ENCODE assay signal across 28 mouse cellular contexts in the genomic region with DNA sequence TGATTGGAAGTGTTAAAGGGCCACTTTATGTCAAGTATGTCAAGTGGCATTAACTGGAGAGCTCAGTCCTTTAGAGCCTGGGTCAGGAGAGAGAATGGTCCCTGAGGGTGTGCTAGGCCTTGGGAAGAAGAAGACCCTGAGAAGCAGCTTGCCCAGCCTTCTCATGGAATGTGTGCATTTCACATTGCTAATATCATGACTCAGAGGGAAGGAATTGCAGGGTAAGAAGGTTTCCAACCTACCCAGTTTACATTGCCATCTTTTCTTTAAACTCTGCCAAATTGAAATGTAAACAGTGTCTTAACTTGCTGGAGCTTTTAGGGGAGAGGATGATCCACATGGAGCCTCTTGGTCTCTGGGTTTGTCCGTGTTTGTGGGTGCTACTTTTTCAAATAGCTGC.
DNase-seq lines count a peak whose midpoint lies in the region; ATAC-seq and TF ChIP-seq lines count a peak whose summit lies in the region.
"Had no signal": no experiment of that assay in that cellular context is flagged by ENCODE, and none has a peak within 500 bp of the region (broad histone marks: within the 10 kb centered on the region; RNA-seq: fewer than 3 reads in every experiment).

No protein-coding gene starts in this region.

- H3K27ac ChIP-seq in intestine, embryonic 16.5 days (ENCODE audit: low read length): peak overlapping the region; percentile 47; the same call in 1 of the 2 replicates
- H3K27ac ChIP-seq in intestine, embryonic 15.5 days: no peak overlapping the region
- no peak overlapping the region for H3K27ac ChIP-seq in lung, postnatal 0 days (ENCODE audit: low read length)
- peak overlapping the region; percentile 76 for H3K27ac ChIP-seq in embryonic facial prominence, embryonic 15.5 days (replicated peaks)
- no peak overlapping the region for H3K27ac ChIP-seq in forebrain, embryonic 14.5 days (ENCODE audit: low read depth, low read length)
- H3K27ac ChIP-seq: forebrain, embryonic 15.5 days; hindbrain, embryonic 13.5 days; kidney, postnatal 0 days; liver, embryonic 14.5 days; neural tube, embryonic 12.5 days had no signal

- DNase-seq in lung, postnatal 0 days (ENCODE audit: low spot score): peak; percentile 39
- no peak for DNase-seq in lung, postnatal 14 days
- DNase-seq in cerebellum, adult 8-10 months: no peak
- DNase-seq in forebrain, embryonic 14.5 days (ENCODE audit: low spot score): no peak
- no peak for DNase-seq in kidney, adult 11 months
- DNase-seq: adrenal gland, adult 8-10 months; cerebellum, adult 2 months; cerebellum, postnatal 36 days; gastrocnemius, postnatal 25 days; heart, adult 18-20 months; heart, postnatal 4 days; kidney, adult 8-10 months; kidney, postnatal 4 days; liver; right cerebral cortex, postnatal 4 days; thymus, postnatal 14 days had no signal

- ATAC-seq in intestine, embryonic 16.5 days: peak; percentile 39; the same call in 1 of the 2 replicates
- ATAC-seq in intestine, embryonic 15.5 days: no peak
- ATAC-seq in lung, postnatal 0 days: peak; percentile 33; the same call in 1 of the 2 replicates
- ATAC-seq in embryonic facial prominence, embryonic 15.5 days (ENCODE audit: insufficient number of reproducible peaks, low FRiP score, low TSS enrichment, low read depth): no peak
- ATAC-seq in forebrain, embryonic 14.5 days: no peak
- ATAC-seq: forebrain, embryonic 15.5 days had no signal

- no peaks in the 10 kb centered on the region for H3K36me3 ChIP-seq in intestine, embryonic 16.5 days (ENCODE audit: control insufficient read depth, insufficient read depth, low read length)
- no peaks in the 10 kb centered on the region for H3K36me3 ChIP-seq in intestine, embryonic 15.5 days
- no peaks in the 10 kb centered on the region for H3K36me3 ChIP-seq in lung, postnatal 0 days (ENCODE audit: insufficient read depth, low read length)
- H3K36me3 ChIP-seq in embryonic facial prominence, embryonic 15.5 days: no peaks in the 10 kb centered on the region
- H3K36me3 ChIP-seq in forebrain, embryonic 14.5 days (ENCODE audit: control insufficient read depth, insufficient read depth, low read length): no peaks in the 10 kb centered on the region
- H3K36me3 ChIP-seq: embryonic facial prominence, embryonic 12.5 days; forebrain, embryonic 15.5 days; hindbrain, embryonic 13.5 days; neural tube, embryonic 12.5 days had no signal

- no peak for TF ChIP-seq CTCF in lung, postnatal 0 days (IDR thresholded peaks at IDR 0.05)

- 47% methylated on average over 1 of the region's 1 CpGs for WGBS in intestine, embryonic 16.5 days
- WGBS in intestine, embryonic 15.5 days: 33% methylated on average over 1 of the region's 1 CpGs
- WGBS in lung, postnatal 0 days: 38% methylated on average over 1 of the region's 1 CpGs
- WGBS in embryonic facial prominence, embryonic 15.5 days: 58% methylated on average over 1 of the region's 1 CpGs
- 80% methylated on average over 1 of the region's 1 CpGs for WGBS in forebrain, embryonic 14.5 days

- H3K9me3 ChIP-seq in intestine, embryonic 16.5 days (ENCODE audit: control insufficient read depth, low read length): no peaks in the 10 kb centered on the region; the same call in 1 of the 2 replicates
- no peaks in the 10 kb centered on the region for H3K9me3 ChIP-seq in intestine, embryonic 15.5 days
- no peaks in the 10 kb centered on the region for H3K9me3 ChIP-seq in lung, postnatal 0 days (ENCODE audit: low read length)
- H3K9me3 ChIP-seq in embryonic facial prominence, embryonic 15.5 days (replicated peaks): no peaks in the 10 kb centered on the region
- no peaks in the 10 kb centered on the region for H3K9me3 ChIP-seq in forebrain, embryonic 14.5 days (replicated peaks; ENCODE audit: control insufficient read depth, low read length)
- H3K9me3 ChIP-seq: embryonic facial prominence, embryonic 12.5 days; forebrain, embryonic 15.5 days; hindbrain, embryonic 13.5 days; neural tube, embryonic 12.5 days had no signal

- no peak overlapping the region for H3K4me2 ChIP-seq in intestine, embryonic 16.5 days (ENCODE audit: low read depth, low read length)
- H3K4me2 ChIP-seq in intestine, embryonic 15.5 days (replicated peaks): no peak overlapping the region
- no peak overlapping the region for H3K4me2 ChIP-seq in lung, postnatal 0 days (replicated peaks; ENCODE audit: low read depth, low read length)
- H3K4me2 ChIP-seq in embryonic facial prominence, embryonic 15.5 days (replicated peaks): no peak overlapping the region
- no peak overlapping the region for H3K4me2 ChIP-seq in forebrain, embryonic 14.5 days (ENCODE audit: low read length)
- H3K4me2 ChIP-seq: embryonic facial prominence, embryonic 12.5 days; forebrain, embryonic 15.5 days; heart, embryonic 11.5 days; hindbrain, embryonic 13.5 days; midbrain, embryonic 11.5 days; neural tube, embryonic 12.5 days had no signal

- TF ChIP-seq EP300 in lung, postnatal 0 days (IDR thresholded peaks at IDR 0.05): no peak

- no peaks in the 10 kb centered on the region for H3K27me3 ChIP-seq in intestine, embryonic 16.5 days (replicated peaks; ENCODE audit: control insufficient read depth, insufficient read depth, low read length)
- H3K27me3 ChIP-seq in intestine, embryonic 15.5 days (replicated peaks): no peaks in the 10 kb centered on the region
- no peaks in the 10 kb centered on the region for H3K27me3 ChIP-seq in lung, postnatal 0 days (replicated peaks; ENCODE audit: insufficient read depth, low read length)
- no peaks in the 10 kb centered on the region for H3K27me3 ChIP-seq in embryonic facial prominence, embryonic 15.5 days
- H3K27me3 ChIP-seq in forebrain, embryonic 14.5 days (replicated peaks; ENCODE audit: control insufficient read depth, insufficient read depth, low read length): no peaks in the 10 kb centered on the region
- H3K27me3 ChIP-seq: embryonic facial prominence, embryonic 12.5 days; forebrain, embryonic 15.5 days; hindbrain, embryonic 13.5 days; neural tube, embryonic 12.5 days had no signal

- H3K4me3 ChIP-seq in intestine, embryonic 16.5 days (ENCODE audit: low read length): no peak overlapping the region
- no peak overlapping the region for H3K4me3 ChIP-seq in intestine, embryonic 15.5 days (replicated peaks)
- H3K4me3 ChIP-seq in lung, postnatal 0 days (ENCODE audit: low read depth, low read length): no peak overlapping the region
- H3K4me3 ChIP-seq in embryonic facial prominence, embryonic 15.5 days (replicated peaks): no peak overlapping the region
- H3K4me3 ChIP-seq in forebrain, embryonic 14.5 days (ENCODE audit: low read depth, low read length): no peak overlapping the region
- H3K4me3 ChIP-seq: embryonic facial prominence, embryonic 12.5 days; forebrain, embryonic 15.5 days; hindbrain, embryonic 13.5 days; myocyte; neural tube, embryonic 12.5 days had no signal

- H3K9ac ChIP-seq in intestine, embryonic 16.5 days (ENCODE audit: low read depth, low read length): no peak overlapping the region
- H3K9ac ChIP-seq in intestine, embryonic 15.5 days: no peak overlapping the region
- no peak overlapping the region for H3K9ac ChIP-seq in lung, postnatal 0 days (replicated peaks; ENCODE audit: low read depth)
- H3K9ac ChIP-seq in embryonic facial prominence, embryonic 15.5 days: no peak overlapping the region
- no peak overlapping the region for H3K9ac ChIP-seq in forebrain, embryonic 14.5 days (ENCODE audit: low read length)
- H3K9ac ChIP-seq: embryonic facial prominence, embryonic 12.5 days; forebrain, embryonic 15.5 days; hindbrain, embryonic 13.5 days; liver, embryonic 14.5 days; neural tube, embryonic 12.5 days had no signal

- 0 out of 2 replicates have a peak, but pooled peaks cover 5% of the 10 kb centered on the region for H3K4me1 ChIP-seq in intestine, embryonic 16.5 days (ENCODE audit: control insufficient read depth, insufficient read depth, low read length)
- no peaks in the 10 kb centered on the region for H3K4me1 ChIP-seq in intestine, embryonic 15.5 days (replicated peaks)
- H3K4me1 ChIP-seq in lung, postnatal 0 days (ENCODE audit: insufficient read depth, low read depth, low read length): no peaks in the 10 kb centered on the region; the same call in 1 of the 2 replicates
- peaks cover 21% of the 10 kb centered on the region for H3K4me1 ChIP-seq in embryonic facial prominence, embryonic 15.5 days
- no peaks in the 10 kb centered on the region for H3K4me1 ChIP-seq in forebrain, embryonic 14.5 days (ENCODE audit: control insufficient read depth, insufficient read depth, low read length)
- H3K4me1 ChIP-seq: forebrain, embryonic 15.5 days; hindbrain, embryonic 13.5 days; neural tube, embryonic 12.5 days had no signal

Comparison
In these comparisons a context has a peak if more than half of its experiments do, and no peak if none do; other contexts are left out.
1. ATAC-seq: peak in intestine, embryonic 16.5 days (single experiment) and lung, postnatal 0 days (single experiment); none in intestine, embryonic 15.5 days (single experiment), embryonic facial prominence, embryonic 15.5 days (single experiment) and forebrain, embryonic 14.5 days (single experiment).
2. H3K27ac ChIP-seq: peak in intestine, embryonic 16.5 days (single experiment) and embryonic facial prominence, embryonic 15.5 days (single experiment); none in intestine, embryonic 15.5 days (single experiment), lung, postnatal 0 days (single experiment) and forebrain, embryonic 14.5 days (single experiment).